Mouse (Mus musculus) skeletal muscle tissue, adult 2 months (tissue): ENCODE measurements around the gene Mms19.

Source experiments
- DNase-seq: peaks from one replicate; pipeline ENCODE4 v3.0.0-alpha.2; 2012; ENCODE audit warnings: low read depth, low spot score

Gene Mms19

DNA sequence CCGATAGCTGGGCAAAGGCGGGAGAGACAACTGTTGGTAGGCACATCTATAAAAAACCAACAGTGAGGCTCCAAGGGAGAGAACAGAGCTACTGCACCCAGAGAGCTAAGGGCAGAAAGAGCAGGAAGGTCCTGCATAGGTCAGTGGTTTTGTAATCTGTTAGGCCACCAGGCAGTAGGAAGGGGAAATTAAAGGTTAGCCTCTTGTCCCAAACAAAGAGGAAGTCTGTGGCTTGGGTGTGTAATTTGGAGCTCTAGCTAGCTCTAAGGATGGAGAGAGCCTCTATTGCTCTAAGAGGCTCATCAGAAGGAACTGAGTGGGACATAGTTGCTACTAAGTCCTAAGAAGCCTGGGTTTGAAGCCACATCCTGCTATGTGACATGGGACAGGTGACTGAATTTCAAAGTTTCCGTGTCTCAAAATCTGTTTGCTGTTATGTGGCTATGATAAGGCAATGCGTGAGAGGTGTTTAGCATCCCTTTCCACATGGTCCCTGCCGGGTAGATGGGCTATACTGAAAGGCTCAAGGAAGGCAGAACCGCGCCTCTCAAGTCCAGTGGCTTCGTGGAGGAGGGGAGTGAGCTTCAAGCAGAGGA lies 80.4 kb downstream of the Mms19 start:
- no peak for DNase-seq

DNA sequence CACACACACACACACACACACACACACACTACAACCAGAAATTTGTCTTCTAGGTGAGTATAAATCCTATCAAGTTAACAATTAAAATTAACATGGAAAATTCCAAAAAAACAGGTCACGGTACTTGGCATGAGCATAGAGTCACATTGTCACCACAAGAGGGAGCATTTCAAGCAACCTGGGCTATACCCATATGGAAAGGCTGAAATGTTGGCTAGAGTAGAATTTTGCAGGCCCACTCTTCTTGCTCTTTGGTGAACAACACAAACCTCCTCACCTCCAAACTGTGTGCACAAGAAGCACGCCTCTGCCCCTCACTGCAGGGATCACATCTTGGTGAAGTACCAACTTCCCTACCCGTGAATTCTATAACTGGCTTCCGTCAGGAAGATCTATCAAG lies 82.1 kb downstream of the Mms19 start:
- DNase-seq: no peak

DNA sequence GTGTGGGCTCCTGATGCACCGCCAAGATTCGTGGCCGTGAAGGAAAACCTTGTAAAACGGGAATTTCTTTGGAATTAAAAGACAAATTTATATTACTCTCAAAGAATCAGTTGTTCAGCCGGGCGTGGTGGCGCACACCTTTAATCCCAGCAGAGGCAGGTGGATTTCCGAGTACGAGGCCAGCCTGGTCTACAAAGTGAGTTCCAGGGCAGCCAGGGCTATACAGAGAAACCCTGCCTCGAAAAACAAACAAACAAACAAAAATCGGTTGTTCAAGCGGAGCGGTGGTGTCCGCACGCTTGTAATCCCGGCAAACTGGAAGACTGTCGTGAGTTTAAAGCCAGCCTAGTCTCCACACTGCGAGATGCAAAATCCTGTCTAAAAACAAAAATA lies 84.6 kb downstream of the Mms19 start:
- DNase-seq: no peak

DNA sequence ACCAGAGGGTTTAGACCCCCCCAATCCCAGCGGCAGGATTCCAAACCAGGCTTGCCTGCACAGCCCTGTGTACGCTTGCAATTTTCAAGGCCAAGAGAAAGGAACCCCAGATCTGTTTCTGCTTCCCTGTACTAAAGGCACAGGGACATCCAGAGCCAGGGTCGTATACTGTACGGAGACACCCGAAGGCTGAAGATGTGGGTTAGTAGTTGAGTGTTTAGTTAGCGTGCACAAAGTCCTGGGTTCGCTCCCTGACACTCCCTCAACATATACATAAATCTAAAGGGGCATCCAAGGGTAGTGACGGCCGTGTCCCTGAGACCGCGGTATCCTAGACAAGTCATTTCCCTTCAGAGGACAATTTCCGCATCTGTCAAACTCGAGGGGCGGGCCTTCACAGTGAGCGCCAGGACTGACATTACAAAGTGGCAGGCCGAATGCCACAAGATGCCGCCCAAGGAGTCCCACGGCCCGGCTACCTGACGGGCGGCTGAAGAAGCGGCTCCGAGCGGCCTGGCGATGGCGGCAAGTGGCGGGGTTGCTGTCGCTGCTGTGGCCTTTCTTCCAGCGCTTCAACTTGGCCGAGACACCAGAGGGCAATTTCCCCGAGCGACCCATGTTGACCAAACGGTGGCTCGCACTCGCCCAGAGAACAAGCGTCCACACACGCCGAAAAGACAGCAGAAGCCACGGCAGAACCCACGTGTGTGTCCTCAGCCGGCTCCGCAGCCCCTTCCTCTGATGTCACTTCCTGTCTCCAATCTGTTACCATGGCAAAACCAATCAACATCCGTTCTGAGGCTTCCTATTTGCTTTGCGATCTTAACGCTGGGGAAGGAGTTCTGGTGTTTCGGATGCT lies 85.3 kb downstream of the Mms19 start, which contains the start of gene Rrp12:
Gene Rrp12 (minus strand): TSS at position 714 of the 859 bp plus-strand sequence.
- peak; percentile 86 for DNase-seq

DNA sequence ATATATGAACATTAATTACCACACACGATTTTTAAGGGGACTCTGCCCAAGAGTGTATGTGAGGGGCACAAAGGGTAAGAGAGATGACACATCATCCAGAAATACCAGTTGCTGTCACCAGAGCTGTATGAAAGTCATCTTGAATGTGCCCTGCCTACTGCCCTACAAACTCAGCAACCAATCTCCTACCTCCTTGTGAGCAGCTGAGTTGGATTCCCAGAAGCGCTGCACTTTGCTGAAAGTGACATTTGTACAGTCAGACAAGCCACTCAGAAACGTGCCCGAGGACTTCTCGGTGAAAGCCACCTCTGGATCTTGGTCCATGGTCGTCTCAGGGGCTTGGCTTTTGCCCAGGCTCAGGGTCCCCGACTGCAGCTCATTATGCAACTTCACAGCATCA lies 86.0 kb downstream of the Mms19 start:
- DNase-seq: peak; percentile 74
